Mouse (Mus musculus) olfactory bulb, adult 2 months (tissue): ENCODE measurements around the gene Dgkb.

Experiments used
- CTCF ChIP-seq: fragments of 200-500 bp; IDR thresholded peaks from 2 replicates; pipeline ENCODE4 v1.5.1; 2012; ENCODE audit warnings: low read depth, mild to moderate bottlenecking, low read length, moderate library complexity; ENCODE audit not compliant: insufficient read depth
- POLR2A ChIP-seq: fragments of 200-500 bp; IDR thresholded peaks from 2 replicates; pipeline ENCODE4 v1.6.1; 2012; ENCODE audit warnings: mild to moderate bottlenecking, low read depth, low read length, moderate library complexity; ENCODE audit not compliant: insufficient read depth

DNA sequence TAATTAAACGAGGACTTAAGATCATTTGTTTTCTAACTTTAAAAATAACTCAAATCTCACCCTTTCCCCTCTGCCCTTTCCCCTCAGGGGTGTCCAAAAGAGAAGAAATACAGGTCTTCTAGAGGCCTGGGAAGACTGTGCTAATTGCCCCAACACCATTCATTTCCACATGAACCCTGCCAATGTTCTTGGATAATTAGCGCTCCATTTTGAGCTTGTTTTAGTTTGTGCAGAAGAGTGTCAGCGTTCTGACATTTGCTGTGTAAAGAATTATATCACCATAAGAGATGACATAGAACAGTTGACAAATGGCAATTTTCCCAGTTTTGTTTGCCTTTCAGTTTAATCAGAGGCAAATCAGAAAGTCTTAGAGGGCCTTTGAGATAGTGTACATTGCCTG, 3.4 kb upstream of the Dgkb start:
- TF ChIP-seq CTCF (no peak), POLR2A (no peak)
